In the genomic region with DNA sequence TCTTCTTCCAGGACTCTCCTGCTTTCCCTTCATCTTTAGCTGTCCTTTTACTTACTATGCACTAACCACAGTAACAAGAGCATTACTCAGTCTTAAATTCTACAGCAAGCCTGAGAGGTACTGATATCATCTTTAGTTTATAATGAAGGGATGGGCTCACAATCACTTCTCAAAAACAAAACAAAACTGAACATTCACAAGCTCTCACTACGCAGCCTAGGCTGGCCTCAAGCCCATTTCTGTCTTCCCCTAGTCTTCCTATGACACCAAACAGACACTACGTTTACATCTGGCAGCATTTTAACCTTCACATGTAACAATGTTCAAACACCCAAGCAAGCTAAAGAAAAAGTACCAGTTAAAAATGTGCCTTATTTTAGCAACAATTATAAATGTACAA, we compare ENCODE assay signal across 9 mouse cellular contexts. TPM values are rescaled to one million over a fixed set of nuclear protein-coding genes. Genes with fewer than 3 reads are reported as not detected.
A peak's percentile ranks its signal among the peaks of the same experiment; 100 is the strongest.
DNase-seq lines count a peak whose midpoint lies in the region; ATAC-seq and TF ChIP-seq lines count a peak whose summit lies in the region.
"Had no signal": no experiment of that assay in that cellular context is flagged by ENCODE, and none has a peak within 500 bp of the region (broad histone marks: within the 10 kb centered on the region; RNA-seq: fewer than 3 reads in every experiment).

No protein-coding gene starts in this region.

- H3K27ac ChIP-seq in kidney, embryonic 16.5 days (ENCODE audit: low read length): no peak overlapping the region
- H3K27ac ChIP-seq in embryonic fibroblast, embryonic 13.5 days (ENCODE audit: insufficient read depth, low read length): no peak overlapping the region
- H3K27ac ChIP-seq in limb, embryonic 15.5 days: no peak overlapping the region
- no peak overlapping the region for H3K27ac ChIP-seq in neural tube, embryonic 12.5 days

- no peak for DNase-seq in kidney, adult 9 months
- DNase-seq in testis, postnatal 14 days (ENCODE audit: low spot score): no peak
- DNase-seq in retina, postnatal 1 day: no peak
- DNase-seq: adrenal gland, postnatal 36 days had no signal

- no peak for ATAC-seq in kidney, embryonic 16.5 days (ENCODE audit: low FRiP score, low TSS enrichment)
- no peak for ATAC-seq in limb, embryonic 15.5 days (ENCODE audit: insufficient number of reproducible peaks, low FRiP score, low TSS enrichment, low read depth)
- ATAC-seq in neural tube, embryonic 12.5 days (ENCODE audit: low FRiP score, low read depth): no peak
- ATAC-seq in megakaryocyte progenitor cell, adult 5-6 weeks (replicated peaks; ENCODE audit: poor library complexity): no peak

- H3K9me3 ChIP-seq in kidney, embryonic 16.5 days (ENCODE audit: low read length): no peaks in the 10 kb centered on the region
- no peaks in the 10 kb centered on the region for H3K9me3 ChIP-seq in limb, embryonic 15.5 days
- no peaks in the 10 kb centered on the region for H3K9me3 ChIP-seq in neural tube, embryonic 12.5 days

- no peak for TF ChIP-seq POLR2A in embryonic fibroblast, embryonic 13.5 days (IDR thresholded peaks at IDR 0.05; ENCODE audit: low read depth, low read length)

- 25% methylated on average over 2 of the region's 2 CpGs for WGBS in kidney, embryonic 16.5 days
- whole genome bisulfite sequencing in limb, embryonic 15.5 days: 30% methylated on average over 2 of the region's 2 CpGs
- WGBS in neural tube, embryonic 12.5 days: 64% methylated on average over 2 of the region's 2 CpGs

- H3K9ac ChIP-seq in kidney, embryonic 16.5 days (replicated peaks; ENCODE audit: low read length): no peak overlapping the region; the same call in 1 of the 2 replicates
- H3K9ac ChIP-seq in limb, embryonic 15.5 days: no peak overlapping the region
- H3K9ac ChIP-seq in neural tube, embryonic 12.5 days: peak overlapping the region; percentile 99

- TF ChIP-seq CTCF in embryonic fibroblast, embryonic 13.5 days (IDR thresholded peaks at IDR 0.05; ENCODE audit: borderline replicate concordance, insufficient read depth, low read length): no peak

- H3K27me3 ChIP-seq in kidney, embryonic 16.5 days (ENCODE audit: insufficient read depth, low read length): no peaks in the 10 kb centered on the region
- no peaks in the 10 kb centered on the region for H3K27me3 ChIP-seq in limb, embryonic 15.5 days
- H3K27me3 ChIP-seq in neural tube, embryonic 12.5 days (replicated peaks): no peaks in the 10 kb centered on the region

- peak overlapping the region; percentile 92 for H3K4me3 ChIP-seq in kidney, embryonic 16.5 days (ENCODE audit: low read length)
- peak overlapping the region; percentile 90 for H3K4me3 ChIP-seq in embryonic fibroblast, embryonic 13.5 days (ENCODE audit: insufficient read depth, low read length)
- peak overlapping the region; percentile 99 for H3K4me3 ChIP-seq in limb, embryonic 15.5 days
- H3K4me3 ChIP-seq in neural tube, embryonic 12.5 days: peak overlapping the region; percentile 97

- 0 out of 2 replicates have a peak, but pooled peaks cover 4% of the 10 kb centered on the region for H3K36me3 ChIP-seq in kidney, embryonic 16.5 days (ENCODE audit: insufficient read depth, low read length)
- H3K36me3 ChIP-seq in limb, embryonic 15.5 days: no peaks in the 10 kb centered on the region
- H3K36me3 ChIP-seq in neural tube, embryonic 12.5 days: no peaks in the 10 kb centered on the region

- peak overlapping the region; percentile 92 for H3K4me2 ChIP-seq in kidney, embryonic 16.5 days (replicated peaks; ENCODE audit: low read depth, low read length)
- H3K4me2 ChIP-seq in limb, embryonic 15.5 days: peak overlapping the region; percentile 59
- H3K4me2 ChIP-seq in neural tube, embryonic 12.5 days (replicated peaks): peak overlapping the region; percentile 75

- H3K4me1 ChIP-seq in kidney, embryonic 16.5 days (ENCODE audit: insufficient read depth, low read length): peaks cover 15% of the 10 kb centered on the region
- peaks cover 2% of the 10 kb centered on the region; the same call in 1 of the 2 replicates for H3K4me1 ChIP-seq in embryonic fibroblast, embryonic 13.5 days (ENCODE audit: control insufficient read depth, insufficient read depth, low read length)
- H3K4me1 ChIP-seq in limb, embryonic 15.5 days: peaks cover 11% of the 10 kb centered on the region
- H3K4me1 ChIP-seq in neural tube, embryonic 12.5 days: peaks cover 14% of the 10 kb centered on the region

RNA-seq across cellular contexts. Expression of gene Prrc2c, which starts 1.9 kb away (rescaled TPM):
- 124 and 144 TPM in 2 replicates for polyA plus RNA-seq in kidney, embryonic 16.5 days (2015; fragmentation: Nextera tagmentation; extraction: Ambion mirVana)
- polyA plus RNA-seq in embryonic fibroblast, embryonic 13.5 days (2011; ENCODE audit: insufficient read length, low read depth, missing spikeins): 183 and 206 TPM in 2 replicates
- polyA plus RNA-seq in limb, embryonic 15.5 days (2015; fragmentation: Nextera tagmentation; extraction: Ambion mirVana): 134 and 135 TPM in 2 replicates
- 134 and 157 TPM in 2 replicates for polyA plus RNA-seq in neural tube, embryonic 12.5 days (2016; fragmentation: Nextera tagmentation; extraction: Ambion mirVana)
- total RNA-seq in megakaryocyte progenitor cell, adult 5-6 weeks (2015): 221 and 254 TPM in 2 replicates
- total RNA-seq in megakaryocyte progenitor cell, adult 5-6 weeks (2017): 97.3 and 159 TPM in 2 replicates
